Mouse (Mus musculus): ENCODE results near the gene Spib.

Gene Spib

DNA sequence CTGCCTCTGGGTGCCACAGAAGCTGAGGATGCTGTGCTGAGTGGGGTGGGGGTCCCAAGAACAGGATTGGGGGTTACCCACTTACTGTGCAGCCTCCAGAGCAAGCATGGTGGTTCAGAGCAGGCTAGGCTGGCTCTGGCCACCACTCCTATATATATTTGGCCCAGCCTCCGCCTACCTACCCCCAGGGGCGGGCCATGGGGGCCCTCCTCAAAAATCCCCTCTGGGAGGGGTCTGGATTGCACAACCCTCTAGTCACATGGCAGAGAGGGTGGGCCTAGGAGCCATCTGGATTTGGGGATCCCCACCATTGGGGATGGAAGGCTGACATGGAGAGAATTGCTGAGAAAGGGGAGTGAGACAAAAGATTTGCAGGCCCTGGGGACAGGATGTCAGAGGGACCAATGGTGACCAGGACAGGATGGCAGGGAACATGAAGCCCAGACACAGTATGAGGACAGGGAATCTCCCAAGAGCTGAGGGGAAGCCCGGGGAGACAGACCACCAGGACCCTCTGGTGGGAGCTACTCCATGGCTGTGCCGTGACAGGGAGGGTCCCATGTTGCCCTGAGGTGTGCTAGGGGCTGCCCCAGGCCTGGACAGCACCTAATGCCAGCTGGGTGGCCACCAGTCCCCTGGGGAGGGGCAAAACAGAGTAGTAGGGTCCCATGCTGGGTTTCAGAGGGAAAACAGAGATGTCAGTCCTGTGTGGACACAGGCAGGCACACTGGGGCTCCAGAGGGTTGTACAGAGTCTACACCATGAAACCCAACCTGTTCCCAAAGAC is at the start of gene Spib:
Gene Spib (minus strand): TSS at position 126 of the 787 bp plus-strand sequence.
- DNase-seq = no peak

DNA sequence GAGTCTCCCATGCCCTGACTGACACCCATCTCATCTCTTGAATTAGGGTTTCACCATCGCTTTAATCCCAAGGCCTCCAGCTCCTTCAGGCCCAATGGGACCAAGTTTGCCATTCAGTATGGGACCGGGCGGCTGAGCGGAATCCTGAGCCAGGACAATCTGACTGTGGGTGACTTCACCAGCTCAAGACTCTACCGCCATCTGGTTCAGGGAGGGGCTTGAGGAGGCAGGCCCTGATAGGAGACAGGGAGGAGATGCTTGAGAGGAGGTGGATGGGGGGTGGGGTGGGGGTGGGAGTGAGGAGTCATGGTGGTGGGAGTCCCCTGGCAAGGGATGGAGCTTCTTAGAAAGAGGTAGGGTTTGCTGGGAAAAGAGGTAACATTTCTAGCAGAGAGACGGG is 49.8 kb upstream of the Spib start:
- DNase-seq = no peak

DNA sequence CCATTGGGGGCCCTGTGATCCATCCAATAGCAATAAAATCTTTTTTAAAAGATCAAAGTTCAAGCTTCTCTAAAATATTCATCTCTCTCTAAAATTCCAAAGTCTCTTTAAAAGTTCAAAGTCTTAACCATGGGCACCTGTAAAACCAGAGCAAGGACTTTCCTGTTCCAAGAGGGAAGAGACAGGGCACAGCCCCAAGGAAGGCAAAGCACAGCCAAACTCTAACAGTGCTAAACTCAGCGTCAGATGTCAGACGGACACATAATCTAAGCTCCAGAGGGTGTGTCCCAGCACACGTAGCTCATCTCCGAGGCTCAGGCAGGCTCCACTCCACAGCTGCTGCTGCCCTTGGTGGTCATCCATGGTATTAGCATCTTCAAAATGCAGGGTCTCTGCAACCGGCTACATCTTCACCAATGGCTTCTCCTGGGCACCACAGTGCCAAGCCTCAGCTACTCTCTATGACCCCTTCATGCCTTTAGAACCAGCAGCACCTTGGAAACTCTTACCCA is 44.5 kb upstream of the Spib start:
- DNase-seq = no peak

DNA sequence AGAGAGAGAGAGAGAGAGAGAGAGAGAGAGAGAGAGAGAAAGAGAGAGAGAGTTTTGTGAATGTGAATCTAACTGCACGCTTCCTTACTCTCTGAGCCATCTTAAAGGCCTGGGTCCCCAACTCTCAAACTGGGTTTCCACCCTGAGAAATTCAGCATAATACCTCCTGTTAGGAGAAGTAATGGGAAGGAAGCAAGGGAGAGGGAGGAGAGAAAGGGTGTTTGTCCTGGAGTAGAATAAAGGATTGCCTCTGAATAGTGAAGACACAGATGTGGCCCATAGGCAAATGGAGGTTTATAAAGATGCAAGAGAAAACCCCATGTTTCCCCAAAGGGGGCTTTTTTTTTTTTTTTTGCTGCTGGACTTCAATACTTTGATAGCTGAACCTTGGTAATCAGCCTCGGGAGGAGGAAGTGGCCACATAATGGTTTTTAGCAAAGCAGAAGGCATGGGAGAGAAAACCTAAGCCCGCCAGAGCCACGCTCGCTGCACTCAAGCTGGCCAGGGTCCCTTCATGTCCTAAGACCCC is 41.1 kb upstream of the Spib start:
- no peak for DNase-seq

DNA sequence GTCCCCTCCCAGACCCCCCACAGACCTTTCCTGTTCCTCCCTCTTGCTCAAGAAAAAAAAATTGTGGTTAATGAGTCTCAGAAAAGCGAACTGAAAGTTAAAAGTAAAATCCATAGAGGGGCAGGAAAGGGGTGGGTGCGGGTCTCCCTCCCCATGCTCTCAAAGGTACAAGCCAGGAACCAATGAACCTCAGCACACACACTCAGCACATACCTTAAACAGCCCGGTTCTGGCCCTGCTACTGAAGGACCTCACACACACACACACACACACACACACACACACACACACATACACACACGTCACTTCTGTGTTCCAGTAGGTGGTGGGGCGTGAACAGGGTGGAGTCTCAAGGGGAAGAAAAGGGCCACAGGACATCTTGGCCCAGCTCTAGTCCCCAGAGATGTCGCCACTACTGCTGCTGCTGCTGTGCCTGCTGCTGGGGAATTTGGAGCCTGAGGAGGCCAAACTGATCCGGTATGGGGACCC is 40.4 kb upstream of the Spib start, which contains the start of gene Napsa:
Gene Napsa (plus strand): TSS at position 168 of the 489 bp plus-strand sequence.
- peak; percentile 72 for DNase-seq

DNA sequence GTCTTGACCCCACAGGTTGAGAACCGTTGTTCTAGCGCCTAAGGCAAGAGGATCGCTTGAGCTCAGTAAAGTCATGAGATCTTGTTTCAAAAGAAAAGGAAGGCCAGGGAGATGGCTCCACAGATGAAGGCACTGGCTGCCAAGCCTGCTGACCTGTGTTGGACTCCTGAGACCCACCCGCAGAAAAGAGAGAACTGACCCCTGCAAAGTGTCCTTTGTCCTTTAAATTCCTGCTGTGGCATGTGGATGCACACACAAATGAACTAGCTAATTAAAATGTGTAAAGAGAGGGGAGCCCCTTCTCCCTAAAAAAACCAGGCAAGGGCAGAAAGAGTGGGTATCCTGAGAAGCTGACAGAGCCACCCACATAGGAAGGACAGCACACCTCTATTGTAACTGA is 39.9 kb upstream of the Spib start:
- peak; percentile 77 for DNase-seq

DNA sequence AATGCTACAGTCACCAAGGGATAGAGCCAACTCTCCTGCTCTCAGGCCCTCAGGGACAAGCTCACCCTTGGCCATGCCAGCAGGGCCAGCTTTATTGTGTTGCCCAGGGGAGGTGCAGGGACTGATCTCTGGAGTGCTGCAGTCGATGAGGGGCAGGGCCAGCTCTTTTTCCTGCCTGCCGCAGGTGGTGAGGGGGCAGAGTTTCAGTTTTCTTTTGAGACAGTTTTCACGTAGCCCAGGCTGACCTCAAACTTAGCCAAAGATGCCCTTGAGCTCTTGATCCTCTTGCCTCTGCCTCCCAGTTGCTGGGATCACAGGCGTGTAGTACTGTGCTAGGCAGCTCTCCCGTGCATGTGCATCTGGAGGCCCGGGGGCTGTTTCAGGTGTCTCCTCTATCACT is 39.1 kb upstream of the Spib start:
- DNase-seq = no peak

DNA sequence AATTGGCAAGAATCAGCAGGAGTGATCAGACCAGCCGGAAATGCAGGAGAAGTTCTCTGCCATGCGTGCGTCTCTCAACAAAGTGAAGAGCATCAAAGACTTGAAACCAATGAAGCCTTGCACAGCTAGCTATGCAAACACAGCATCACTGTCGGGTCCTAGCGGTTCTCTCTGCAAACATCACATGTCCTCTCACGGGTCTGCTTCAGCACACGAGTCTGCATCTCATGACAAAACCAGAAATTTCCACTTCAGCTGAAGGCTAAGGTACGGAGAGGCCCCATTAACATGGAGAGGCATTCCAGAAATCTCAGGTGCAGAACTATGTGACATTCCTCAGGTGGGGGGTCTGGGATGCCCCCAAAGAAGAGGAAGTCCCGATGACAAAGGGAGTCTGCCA is 36.9 kb upstream of the Spib start:
- DNase-seq = no peak

DNA sequence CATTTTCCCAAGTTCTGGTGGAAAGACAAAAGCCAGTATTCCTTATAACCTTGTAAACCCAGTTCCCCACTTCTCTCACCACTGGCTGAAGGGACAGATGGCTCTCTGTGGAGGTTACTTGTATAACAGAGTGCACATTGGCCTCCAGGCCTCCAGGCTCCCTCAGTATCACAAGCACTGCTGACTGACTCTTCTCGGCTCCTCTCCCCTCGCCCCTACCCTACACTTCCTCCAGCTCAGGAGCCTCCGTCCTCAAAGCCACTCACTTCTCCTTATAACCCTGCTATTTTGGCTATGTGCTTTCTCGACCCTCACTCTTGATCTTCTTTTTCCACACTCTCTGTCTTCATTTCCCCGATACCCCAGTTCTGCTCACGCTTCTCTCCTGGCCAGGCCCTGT is 33.5 kb upstream of the Spib start:
- DNase-seq = no peak

DNA sequence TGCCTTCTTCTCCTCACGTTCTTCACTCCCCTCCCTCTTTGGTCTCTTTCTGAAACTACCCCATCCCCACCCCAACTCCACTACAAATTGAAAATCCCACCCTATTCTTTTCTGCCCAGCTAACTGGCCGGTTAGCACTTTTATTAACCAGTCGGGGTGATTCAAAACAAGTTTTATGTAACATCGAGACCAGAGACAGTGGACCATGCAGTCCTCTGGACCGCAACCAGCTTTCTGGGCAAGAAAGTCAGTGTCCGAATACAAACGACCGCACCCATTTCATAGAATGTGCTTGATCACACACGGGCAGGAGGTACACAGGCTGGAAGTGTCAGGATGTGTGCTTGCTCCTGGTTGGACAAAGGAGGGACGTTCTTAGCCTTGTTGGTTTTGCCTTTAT is 32.6 kb upstream of the Spib start:
- peak; percentile 68 for DNase-seq

DNA sequence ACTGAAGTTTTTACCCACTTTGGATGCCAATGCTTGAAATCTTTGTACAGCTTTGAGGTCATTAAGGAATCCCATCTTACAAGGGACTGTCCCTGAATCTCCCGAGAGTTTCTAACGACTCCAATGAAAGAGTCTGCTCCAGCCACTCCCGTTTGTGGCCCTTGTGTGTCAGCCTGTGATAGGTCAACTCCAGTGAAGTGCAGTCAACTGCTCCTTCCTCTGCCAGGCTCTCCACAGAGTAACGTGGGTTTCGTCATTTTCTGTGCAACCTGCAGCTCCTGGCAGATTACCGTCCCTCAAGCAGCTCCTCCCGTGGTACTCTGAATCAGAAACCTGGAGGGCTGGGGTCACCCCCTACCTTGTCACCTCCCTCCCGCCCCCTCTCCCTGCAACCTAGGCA is 31.4 kb upstream of the Spib start:
- DNase-seq = no peak

DNA sequence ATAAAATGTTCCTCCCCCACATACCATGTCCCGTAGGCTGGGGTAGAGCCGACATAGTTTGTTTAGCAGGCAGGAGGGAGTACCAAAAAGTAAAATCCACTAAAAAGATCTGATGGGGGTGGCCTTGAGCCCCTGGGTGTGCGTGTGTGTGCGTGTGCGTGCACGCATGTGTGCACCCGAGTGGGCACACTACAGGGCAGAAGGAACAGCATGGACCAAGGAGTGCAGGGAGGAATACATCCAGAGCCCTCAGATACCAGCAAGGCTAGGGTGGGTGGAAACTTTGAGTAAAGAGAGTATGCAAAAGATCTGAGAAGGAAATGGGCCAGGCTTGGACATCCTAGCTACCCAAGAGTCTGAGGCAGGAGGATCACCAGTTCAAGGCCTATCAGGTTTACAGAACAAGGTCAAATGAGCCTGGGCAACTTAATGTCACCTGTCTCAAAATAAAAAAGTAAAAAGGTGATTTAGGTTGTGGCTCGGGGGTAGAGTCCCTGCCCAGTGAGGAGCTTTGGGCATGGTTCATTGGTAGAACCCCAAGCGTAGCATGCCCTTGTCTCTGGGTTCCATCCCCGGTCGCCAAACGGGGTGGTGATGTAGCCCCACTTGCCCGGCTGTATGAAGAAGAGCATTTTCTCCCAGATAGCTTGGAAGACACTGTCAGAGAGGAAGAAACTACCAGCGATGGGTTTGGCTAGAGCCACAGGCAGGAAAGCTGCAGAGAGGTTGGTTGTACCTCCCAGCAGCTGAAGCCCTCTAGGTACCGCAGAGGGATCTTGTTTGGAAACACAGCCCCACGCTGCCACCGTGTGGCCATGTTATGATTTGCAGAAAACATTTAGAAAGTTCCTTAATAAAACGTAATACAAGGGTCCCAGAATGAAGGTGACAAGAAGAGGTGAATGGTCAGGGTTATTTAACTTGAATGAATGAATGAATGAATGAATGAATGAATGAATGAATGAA is 28.8 kb upstream of the Spib start:
- DNase-seq = peak; percentile 58

DNA sequence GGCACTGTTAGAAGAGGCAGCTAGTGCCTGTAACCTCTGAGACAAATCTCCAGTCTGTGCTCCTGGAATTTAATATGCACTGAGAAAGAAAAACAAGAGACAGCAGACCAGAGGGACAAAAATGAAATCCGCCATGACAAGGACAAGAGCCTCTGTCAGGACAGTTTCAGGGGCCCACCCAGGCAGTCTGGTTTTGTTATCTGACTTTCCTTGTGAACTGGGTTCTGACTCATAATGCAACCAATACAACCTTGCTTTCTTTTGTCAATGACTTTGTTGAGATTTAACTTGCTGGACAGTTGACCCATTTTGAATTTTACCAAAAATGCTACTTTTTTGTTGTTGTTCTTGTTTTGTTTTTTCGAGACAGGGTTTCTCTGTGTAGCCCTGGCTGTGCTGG is 25.8 kb upstream of the Spib start:
- no peak for DNase-seq

DNA sequence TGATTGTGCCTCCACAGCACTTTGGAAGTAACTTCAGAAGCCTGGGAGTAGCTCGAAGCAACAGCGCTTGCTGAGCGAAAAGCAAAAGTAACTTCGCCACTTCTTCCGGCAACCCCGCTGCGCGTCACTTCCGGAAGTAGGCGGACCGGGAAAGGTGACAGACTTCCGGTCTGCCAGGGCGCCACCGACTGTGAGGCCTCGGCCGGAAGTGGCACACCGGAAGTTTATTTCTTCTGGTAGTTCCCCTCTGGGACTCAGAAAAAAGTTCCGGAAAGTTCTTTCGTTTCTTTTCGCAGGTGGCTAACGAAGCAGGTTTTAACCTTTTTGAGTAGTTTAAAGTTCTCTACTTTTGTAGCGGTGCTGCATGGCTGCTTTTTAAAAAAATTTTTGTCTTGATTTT is 22.0 kb upstream of the Spib start, which contains the start of gene Nr1h2:
Gene Nr1h2 (minus strand): TSS at position 126 of the 400 bp plus-strand sequence.
- DNase-seq = peak; percentile 95

DNA sequence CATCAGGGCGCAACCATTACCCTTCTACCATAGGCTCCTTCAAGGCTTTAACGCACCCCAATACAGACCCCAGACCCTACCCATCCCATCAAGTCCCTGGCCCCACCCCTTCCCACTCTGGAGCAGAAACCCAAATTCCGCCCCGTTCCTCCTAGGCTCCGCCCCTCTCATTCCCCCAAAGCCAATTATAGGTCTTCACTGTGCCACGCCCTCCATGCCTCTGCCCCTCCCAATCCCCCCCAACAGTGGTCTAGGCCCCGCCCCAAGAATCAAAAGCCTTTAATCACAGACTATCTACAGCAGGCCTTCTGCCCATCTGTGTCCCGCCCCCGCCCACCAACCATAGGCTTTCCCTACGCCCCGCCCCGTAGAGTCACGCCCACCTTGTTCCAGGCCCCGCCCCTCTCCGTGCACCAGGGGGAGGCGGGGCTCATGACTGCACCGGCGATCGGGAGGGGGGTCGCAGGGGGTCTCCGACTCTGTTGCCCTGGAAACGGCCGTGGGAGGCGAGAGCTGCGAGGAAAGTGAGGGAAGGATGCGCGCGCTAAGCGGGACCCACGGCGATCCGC is 21.4 kb upstream of the Spib start:
- peak; percentile 55 for DNase-seq

DNA sequence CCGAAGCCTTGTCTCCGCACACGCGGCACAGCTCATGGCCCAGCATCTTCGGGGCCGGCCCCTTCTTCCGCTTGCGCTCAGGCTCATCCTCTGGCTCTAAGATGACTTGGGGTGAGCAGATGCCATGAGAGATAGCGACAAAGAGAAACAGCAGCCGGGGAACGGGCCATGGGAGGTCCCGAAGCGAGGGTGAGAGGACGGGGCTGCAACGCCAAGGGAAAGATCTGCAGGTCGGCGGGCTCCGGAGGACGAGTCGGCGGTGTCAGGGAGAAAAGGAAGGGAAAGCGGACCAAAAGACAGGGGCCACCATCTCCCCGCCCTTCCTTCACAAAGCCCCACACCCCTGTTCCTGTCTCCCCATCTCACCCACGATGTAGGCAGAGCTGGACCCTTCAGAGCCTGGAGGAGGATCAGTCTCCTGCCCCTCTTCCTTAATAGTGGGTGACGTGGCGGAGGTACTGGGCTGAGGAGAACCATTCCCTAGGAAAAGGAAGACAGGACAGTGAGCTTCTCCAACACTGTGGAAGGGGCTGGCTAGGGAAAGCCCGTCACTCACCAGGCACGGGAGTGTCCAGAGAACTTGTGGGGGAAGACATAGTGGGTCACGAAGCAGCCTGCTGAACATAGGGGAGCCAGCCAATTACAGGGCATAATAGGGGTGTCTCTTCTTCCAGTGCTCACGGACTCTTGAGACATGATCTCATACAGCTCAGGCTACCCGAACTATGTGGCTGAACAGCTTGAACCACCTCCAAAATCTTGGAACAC is 20.5 kb upstream of the Spib start:
- DNase-seq = no peak

DNA sequence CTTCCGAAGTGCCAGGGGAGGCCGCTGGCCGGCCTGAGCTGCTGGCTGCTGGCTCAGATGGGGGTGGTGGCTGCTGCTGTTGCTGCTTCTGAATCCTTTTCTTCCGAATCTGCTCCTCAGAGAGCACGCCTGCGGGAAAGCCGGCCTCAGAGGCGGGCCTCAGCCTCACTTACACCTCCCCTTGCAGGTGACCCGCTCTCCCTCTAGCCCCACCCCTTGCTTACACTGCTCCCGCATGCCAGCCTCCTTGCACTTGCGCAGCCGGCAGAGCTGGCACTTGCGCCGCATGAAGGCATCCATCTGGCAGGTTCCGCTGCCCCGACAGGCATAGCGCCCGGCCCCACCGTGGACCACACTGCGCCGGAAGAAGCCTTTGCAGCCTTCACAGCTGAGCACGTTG is 19.9 kb upstream of the Spib start:
- no peak for DNase-seq

DNA sequence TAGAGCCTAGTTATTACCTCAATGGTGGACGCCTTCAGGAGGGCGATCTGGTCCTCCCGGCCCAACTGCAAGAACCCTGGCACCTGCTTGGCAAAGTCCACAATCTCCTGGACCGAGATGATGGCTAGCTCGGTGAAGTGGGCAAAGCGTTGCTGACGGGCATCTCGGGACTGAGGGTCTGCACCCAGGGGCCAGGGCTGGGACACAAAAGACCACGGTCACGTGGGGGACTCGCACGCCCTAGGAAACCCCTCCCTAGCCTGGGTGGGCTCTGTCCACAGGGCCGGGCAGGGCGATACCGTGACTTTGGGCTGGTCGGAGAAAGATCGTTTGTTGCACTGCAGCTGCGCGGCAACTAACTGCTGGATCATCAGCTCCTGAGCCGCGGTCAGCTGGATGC is 19.4 kb upstream of the Spib start:
- DNase-seq = no peak

DNA sequence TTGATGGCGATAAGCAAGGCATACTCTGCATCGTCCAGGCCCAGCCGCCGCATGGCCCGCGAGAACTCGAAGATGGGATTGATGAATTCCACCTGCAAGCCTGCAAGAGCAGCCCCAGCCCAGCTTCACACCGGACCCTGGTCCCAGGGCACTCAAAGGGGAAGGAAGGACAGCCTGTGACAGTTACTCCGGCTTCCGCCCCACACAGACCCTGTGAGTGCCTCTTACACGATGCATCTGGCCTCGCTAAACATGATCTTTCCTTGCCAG is 18.5 kb upstream of the Spib start:
- no peak for DNase-seq

DNA sequence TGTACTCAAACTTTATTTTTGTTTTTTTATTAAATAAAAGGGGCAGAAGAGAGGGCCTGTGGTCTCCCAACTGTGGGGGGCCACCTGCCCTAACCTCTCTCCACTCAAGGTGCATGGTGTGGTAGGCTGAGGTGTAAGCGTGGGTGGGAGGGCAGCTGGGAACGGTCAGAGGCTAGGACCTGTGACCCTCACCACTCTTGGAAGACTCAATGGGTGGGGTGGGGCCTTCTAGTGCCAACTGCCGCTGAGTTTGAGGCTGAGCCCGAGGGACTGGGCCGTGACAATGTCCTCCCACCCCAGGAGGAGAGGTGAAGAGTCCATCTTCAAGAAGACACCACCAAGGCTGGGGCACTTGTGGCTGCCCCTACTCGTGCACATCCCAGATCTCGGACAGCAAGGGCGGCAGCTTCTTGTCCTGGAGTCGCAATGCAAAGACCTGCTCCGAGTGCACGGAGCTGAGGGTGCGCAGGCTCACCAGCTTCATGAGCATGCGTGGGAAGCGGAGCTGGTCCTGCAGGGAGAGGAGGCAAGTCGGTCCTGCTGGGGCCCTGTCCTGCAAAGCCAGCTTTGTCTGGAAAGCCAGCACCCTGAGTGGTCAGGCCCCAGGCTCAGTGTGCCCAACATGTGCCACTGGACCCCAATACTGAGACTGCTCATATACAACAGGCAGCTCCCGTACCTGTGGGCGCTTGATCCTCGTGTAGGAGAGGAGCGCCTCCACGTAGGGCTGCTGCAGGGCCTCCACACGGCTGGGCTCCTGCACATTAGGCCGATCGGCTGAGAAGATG is 17.9 kb upstream of the Spib start:
- DNase-seq = no peak

DNA sequence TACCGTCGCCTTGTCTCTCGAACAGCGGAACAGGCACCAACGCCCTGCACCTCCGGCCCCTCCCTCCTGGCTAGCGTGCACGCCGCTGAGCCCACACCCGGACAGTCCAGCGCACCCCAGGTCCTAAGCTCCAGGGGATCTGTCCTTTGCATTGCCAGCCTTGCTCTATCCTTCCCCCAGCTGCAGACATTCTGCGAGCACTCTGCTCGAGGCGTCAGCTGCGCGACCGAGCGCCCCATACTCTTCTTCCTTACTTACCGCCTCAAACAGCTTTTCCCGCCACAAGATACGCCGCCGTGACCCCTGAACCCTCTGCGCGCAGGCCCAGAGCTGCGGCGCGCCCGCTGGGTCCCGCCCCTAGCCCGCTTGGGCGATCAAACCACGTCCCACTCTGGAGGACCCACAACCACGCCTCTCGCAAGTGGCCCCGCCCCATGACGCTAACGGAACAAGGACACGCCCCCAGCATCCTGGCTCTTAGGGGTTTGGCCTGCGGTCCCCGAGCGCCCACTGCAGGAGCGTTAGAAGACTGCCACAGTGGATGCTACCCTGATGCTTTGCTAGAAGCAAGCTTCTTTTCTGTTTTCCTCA is 16.7 kb upstream of the Spib start, which contains the start of gene Pold1:
Gene Pold1 (minus strand): TSS at position 353 of the 591 bp plus-strand sequence.
- peak; percentile 99 for DNase-seq
